Mouse (Mus musculus) limb, embryonic 13.5 days (tissue): ENCODE results near the gene Gm21987. TPM values are rescaled to one million over a fixed set of nuclear protein-coding genes. Genes with fewer than 3 reads are reported as not detected.

ENCODE experiments used
- ATAC-seq: fragments of 200-750 bp; cut with Nextera tagmentation; 2 replicates; pipeline ENCODE4 v1.8.0; 2017; ENCODE audit warnings: low read depth, moderate number of reproducible peaks, moderate TSS enrichment; ENCODE audit not compliant: low FRiP score
- H3K27ac ChIP-seq: fragments of 300-500 bp; sonication (generic); 2 replicates; pipeline ENCODE4 v1.5.1; 2015; ENCODE audit warnings: inconsistent platforms, mild to moderate bottlenecking, moderate library complexity
- H3K27me3 ChIP-seq: fragments of 300-500 bp; sonication (generic); 2 replicates; pipeline ENCODE4 v1.6.1; 2015; ENCODE audit warnings: mild to moderate bottlenecking, inconsistent platforms
- H3K36me3 ChIP-seq: fragments of 300-500 bp; sonication (generic); 2 replicates; pipeline ENCODE4 v1.6.1; 2015; ENCODE audit warnings: inconsistent platforms, mild to moderate bottlenecking, moderate library complexity
- H3K4me1 ChIP-seq: fragments of 300-500 bp; sonication (generic); 2 replicates; pipeline ENCODE4 v1.6.1; 2015; ENCODE audit warnings: inconsistent platforms
- H3K4me2 ChIP-seq: fragments of 300-500 bp; sonication (generic); replicated peaks from 2 replicates; pipeline ENCODE4 v1.6.1; 2015; ENCODE audit warnings: inconsistent platforms, mild to moderate bottlenecking, moderate library complexity
- H3K4me3 ChIP-seq: fragments of 300-500 bp; sonication (generic); 2 replicates; pipeline ENCODE4 v1.5.1; 2015; ENCODE audit warnings: moderate library complexity, mild to moderate bottlenecking, inconsistent platforms
- H3K9ac ChIP-seq: fragments of 300-500 bp; sonication (generic); 2 replicates; pipeline ENCODE4 v1.6.1; 2015; ENCODE audit warnings: mild to moderate bottlenecking, inconsistent platforms
- H3K9me3 ChIP-seq: fragments of 300-500 bp; sonication (generic); 2 replicates; pipeline ENCODE4 v1.6.1; 2016; ENCODE audit warnings: inconsistent platforms
- WGBS: fragments of 180-500 bp; shearing (Covaris S2); methylation state at CpG from one replicate; pipeline ENCODE4 v1.1.7; 2015; 5-methylcytosine and 5-hydroxymethylcytosine counted together
- polyA plus RNA-seq: library from polyadenylated mRNA; unstranded; fragments of >200 nt; fragmentation: Nextera tagmentation; extraction: Ambion mirVana; gene quantifications from 2 replicates; pipeline ENCODE4 v1.2.1, GENCODE M21; 2015

Gm21987 gene
- polyA plus RNA-seq, 1 experiment from 2014 or later, result not detected

- H3K4me2 ChIP-seq, result no peak overlapping the region
- ATAC-seq, result no peak
- no peaks in the 10 kb centered on the region for H3K4me1 ChIP-seq
- no peaks in the 10 kb centered on the region for H3K9me3 ChIP-seq
- H3K27me3 ChIP-seq, result no peaks in the 10 kb centered on the region
- H3K4me3 ChIP-seq, result no peak overlapping the region
- 67% methylated on average over 6 of the region's 6 CpGs for WGBS
- H3K27ac ChIP-seq, result no peak overlapping the region
- no peak overlapping the region for H3K9ac ChIP-seq
- no peaks in the 10 kb centered on the region for H3K36me3 ChIP-seq
Measured at GRCm38 (mm10) chr16:38388757-38389156, 41.9 kb downstream of the Gm21987 start.

DNA sequence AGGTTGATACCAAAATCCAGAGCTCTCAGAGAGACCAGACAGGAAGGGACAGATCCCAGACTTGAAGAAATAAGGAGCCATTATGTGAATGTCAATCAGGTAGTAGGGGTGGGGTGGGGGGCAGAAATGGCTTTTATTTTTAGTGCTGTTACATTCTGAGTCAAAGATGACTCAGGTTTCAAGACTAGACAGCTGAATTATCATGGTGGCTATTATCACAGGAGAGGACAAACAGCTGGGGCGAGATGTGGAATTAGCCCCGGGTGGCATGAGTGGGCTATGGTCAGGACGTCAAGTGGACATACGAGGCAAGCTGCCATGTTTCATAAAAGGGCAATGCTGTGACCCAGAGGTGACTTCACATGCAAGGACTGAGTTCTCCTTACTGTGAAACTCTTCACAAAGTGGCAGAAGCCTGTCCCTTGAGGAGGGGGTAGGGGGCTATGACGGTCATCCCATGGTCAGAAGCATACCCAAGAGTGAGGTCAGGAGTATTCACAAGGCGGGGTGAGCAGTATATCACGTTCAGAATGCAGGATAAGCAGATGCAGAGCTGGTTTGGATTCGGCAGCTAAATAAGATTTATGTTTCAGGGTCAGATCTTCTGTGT lies 42.5 kb downstream of the Gm21987 start:
- Histone ChIP-seq H3K4me3 (no peak overlapping the region), H3K4me2 (no peak overlapping the region), H3K9me3 (no peaks in the 10 kb centered on the region), H3K4me1 (no peaks in the 10 kb centered on the region), H3K27ac (no peak overlapping the region), H3K27me3 (no peaks in the 10 kb centered on the region), H3K9ac (no peak overlapping the region), H3K36me3 (no peaks in the 10 kb centered on the region)
- ATAC-seq, result no peak
- WGBS, result 81% methylated on average over 8 of the region's 8 CpGs

DNA sequence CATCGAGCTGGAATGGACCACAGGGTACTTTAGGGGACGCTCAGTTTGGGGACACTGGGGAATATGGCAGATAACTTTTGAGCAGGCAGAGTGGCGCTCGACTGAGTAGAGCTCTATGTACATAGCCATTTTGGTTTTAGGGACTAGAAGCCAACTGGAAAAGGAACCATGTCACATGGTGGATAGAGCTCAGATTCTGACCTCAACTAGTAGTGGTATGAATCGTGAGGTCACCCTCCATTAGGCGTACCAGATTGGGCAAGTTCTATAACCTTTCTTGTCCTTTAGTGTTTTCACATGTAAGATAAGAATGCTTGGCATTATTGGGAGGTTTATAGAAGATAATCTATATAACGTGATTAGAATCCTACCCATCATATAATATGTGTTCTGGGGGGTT lies 43.5 kb downstream of the Gm21987 start:
- Histone ChIP-seq H3K27me3 (no peaks in the 10 kb centered on the region), H3K4me2 (no peak overlapping the region), H3K36me3 (no peaks in the 10 kb centered on the region), H3K9me3 (no peaks in the 10 kb centered on the region), H3K9ac (no peak overlapping the region), H3K4me3 (no peak overlapping the region), H3K4me1 (peaks cover 8% of the 10 kb centered on the region; the same call in 1 of the 2 replicates), H3K27ac (no peak overlapping the region)
- 90% methylated on average over 7 of the region's 7 CpGs for WGBS
- ATAC-seq, result no peak

DNA sequence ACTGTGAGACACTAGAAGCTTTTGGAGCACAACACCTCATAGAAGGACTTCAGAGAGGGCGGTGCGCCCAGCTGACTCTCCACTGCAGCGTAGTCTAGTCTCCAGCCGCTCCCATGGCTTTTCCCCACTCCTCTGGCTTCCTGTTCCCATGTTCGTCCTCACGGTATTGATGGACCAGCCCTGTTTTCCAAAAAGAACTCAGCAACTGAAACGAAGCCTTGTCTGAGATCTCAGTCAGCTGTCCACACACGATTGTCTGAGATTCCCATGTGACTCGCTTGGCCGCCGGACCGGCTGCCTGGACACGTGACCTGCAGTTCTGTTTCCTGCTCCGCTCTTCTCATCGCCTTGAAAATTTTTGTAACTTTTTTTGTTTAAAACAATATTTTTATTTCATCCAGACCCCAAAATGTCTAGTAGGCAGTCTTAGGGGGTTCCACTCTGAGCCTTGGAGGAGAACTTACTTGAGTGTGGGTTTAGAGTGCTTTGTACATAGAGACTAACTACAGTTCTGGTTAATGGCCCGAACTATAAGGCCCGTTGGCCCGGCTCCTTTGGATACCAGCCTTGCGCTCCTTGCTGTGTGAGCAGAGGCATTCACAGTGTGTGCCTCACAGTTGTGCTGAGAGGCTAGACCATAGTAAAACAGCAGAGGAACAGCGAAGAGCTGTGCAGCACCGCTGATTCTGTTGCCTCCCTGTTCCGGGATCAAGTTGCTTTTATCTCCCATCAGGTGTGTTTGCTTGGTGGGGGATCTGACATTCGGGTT lies 45.5 kb downstream of the Gm21987 start:
- WGBS, result 77% methylated on average over 23 of the region's 23 CpGs

GRCm38 (mm10) chr16:38394191-38394618 lies 47.4 kb downstream of the Gm21987 start:
- no peak for ATAC-seq
- Histone ChIP-seq H3K4me2 (no peak overlapping the region), H3K27ac (no peak overlapping the region), H3K27me3 (no peaks in the 10 kb centered on the region), H3K36me3 (no peaks in the 10 kb centered on the region), H3K9me3 (no peaks in the 10 kb centered on the region), H3K4me1 (peaks cover 23% of the 10 kb centered on the region), H3K4me3 (no peak overlapping the region), H3K9ac (no peak overlapping the region)
- WGBS, result 90% methylated on average over 8 of the region's 8 CpGs

More for the DNA sequence above, 45.5 kb downstream of the Gm21987 start:
- Histone ChIP-seq H3K4me1 (peaks cover 22% of the 10 kb centered on the region), H3K4me2 (no peak overlapping the region; the same call in 1 of the 2 replicates), H3K9ac (no peak overlapping the region), H3K9me3 (no peaks in the 10 kb centered on the region), H3K36me3 (no peaks in the 10 kb centered on the region), H3K27ac (no peak overlapping the region), H3K27me3 (no peaks in the 10 kb centered on the region), H3K4me3 (no peak overlapping the region)
- ATAC-seq, result no peak

- Histone ChIP-seq H3K4me3 (no peak overlapping the region), H3K9me3 (no peaks in the 10 kb centered on the region), H3K9ac (no peak overlapping the region), H3K27me3 (no peaks in the 10 kb centered on the region), H3K4me1 (peaks cover 32% of the 10 kb centered on the region), H3K27ac (no peak overlapping the region), H3K4me2 (no peak overlapping the region), H3K36me3 (no peaks in the 10 kb centered on the region)
- WGBS, result 64% methylated on average over 6 of the region's 6 CpGs
- ATAC-seq, result no peak
Measured at GRCm38 (mm10) chr16:38395060-38395730, 48.4 kb downstream of the Gm21987 start.

GRCm38 (mm10) chr16:38396155-38396554 lies 49.3 kb downstream of the Gm21987 start:
- H3K9me3 ChIP-seq, result no peaks in the 10 kb centered on the region
- H3K36me3 ChIP-seq, result no peaks in the 10 kb centered on the region
- WGBS, result 24% methylated on average over 13 of the region's 13 CpGs
- H3K27me3 ChIP-seq, result no peaks in the 10 kb centered on the region
- ATAC-seq, result peak; percentile 64
- peaks cover 34% of the 10 kb centered on the region for H3K4me1 ChIP-seq
- H3K27ac ChIP-seq, result peak overlapping the region; percentile 44; the same call in 1 of the 2 replicates
- H3K4me3 ChIP-seq, result no peak overlapping the region
- H3K4me2 ChIP-seq, result peak overlapping the region; percentile 47
- no peak overlapping the region; the same call in 1 of the 2 replicates for H3K9ac ChIP-seq

DNA sequence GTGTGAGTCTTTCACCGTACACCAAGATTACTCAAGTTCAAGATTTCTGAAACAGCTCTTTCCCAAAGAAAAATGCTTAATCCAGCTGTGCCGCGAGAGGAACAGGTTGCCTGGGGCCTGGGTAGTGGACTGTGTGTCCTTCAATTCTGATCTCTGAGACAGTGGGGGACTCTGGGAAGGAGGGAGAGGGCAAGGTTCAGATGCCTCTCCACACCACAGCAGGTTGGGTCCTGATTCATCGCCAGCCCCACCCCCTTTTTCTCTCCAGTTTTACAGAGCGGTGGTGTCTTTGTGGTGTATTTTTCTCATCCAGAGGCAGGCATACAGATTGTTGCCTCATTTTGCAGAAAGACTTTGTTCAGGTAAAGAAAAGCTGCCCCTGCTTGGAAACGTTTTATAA lies 51.4 kb downstream of the Gm21987 start:
- H3K4me2 ChIP-seq, result no peak overlapping the region
- WGBS, result 92% methylated on average over 6 of the region's 6 CpGs
- H3K36me3 ChIP-seq, result no peaks in the 10 kb centered on the region
- no peaks in the 10 kb centered on the region; the same call in 1 of the 2 replicates for H3K9me3 ChIP-seq
- H3K27ac ChIP-seq, result no peak overlapping the region
- H3K4me1 ChIP-seq, result peaks cover 34% of the 10 kb centered on the region
- H3K27me3 ChIP-seq, result no peaks in the 10 kb centered on the region
- no peak for ATAC-seq
- no peak overlapping the region for H3K4me3 ChIP-seq
- no peak overlapping the region for H3K9ac ChIP-seq

DNA sequence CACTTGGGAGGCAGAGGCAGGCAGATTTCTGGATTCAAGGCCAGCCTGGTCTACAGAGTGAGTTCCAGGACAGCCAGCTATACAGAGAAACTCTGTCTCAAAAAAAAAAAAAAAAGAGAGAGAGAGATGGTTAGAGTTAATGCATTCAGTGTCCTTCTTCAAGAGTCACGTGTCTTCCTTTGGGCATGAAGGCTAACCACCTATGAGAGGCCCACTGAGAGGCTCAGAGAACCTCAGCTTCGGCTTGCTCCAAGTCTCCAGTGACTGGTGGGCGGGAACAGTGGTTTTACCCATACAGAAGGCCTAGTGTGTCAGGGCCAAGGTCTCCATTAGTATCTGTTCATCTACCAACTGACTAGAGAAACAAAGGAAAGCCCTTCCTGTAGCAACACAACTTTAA lies 52.2 kb downstream of the Gm21987 start:
- Histone ChIP-seq H3K27me3 (no peaks in the 10 kb centered on the region), H3K36me3 (no peaks in the 10 kb centered on the region), H3K4me2 (peak overlapping the region; percentile 61), H3K27ac (no peak overlapping the region; the same call in 1 of the 2 replicates), H3K4me1 (peaks cover 34% of the 10 kb centered on the region), H3K9me3 (no peaks in the 10 kb centered on the region; the same call in 1 of the 2 replicates), H3K4me3 (no peak overlapping the region), H3K9ac (0 out of 2 replicates have a peak overlapping the region, but pooled peaks have one; percentile 31)
- ATAC-seq, result no peak
- 82% methylated on average over 3 of the region's 3 CpGs for WGBS

DNA sequence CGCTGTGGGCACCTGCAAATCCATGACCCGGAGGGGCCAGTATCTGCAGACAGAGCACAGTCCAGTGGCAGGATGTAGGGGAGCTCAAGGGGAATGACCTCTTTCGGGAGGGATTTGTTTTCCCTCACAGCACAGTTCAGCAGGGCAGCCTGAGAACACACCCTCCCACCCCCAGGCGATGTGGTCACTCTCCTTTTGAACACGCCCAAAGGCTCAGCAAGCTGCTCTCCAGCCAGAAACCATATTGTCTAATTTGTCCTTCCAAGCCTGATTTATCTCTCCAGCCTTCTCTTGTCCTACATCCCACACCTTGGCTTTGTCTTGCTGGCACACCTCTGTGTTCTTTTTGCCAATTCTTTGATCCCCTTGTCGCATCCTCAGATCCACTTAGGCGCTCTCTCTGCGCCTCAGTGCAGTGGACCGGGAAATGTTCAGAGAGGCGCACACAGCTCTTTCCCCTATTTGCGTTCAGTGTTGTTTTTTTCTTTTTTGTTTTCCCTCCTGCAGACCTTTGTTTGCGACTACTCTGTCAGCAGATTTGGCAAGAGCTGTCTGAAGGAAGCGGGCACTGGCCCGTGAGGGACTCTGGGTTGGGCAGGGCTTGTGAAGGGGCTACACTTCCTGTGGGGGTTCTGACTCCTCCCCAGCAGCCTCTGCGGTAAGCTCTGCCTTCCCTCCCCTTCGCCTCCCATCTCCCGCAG lies 52.8 kb downstream of the Gm21987 start:
- Histone ChIP-seq H3K9me3 (no peaks in the 10 kb centered on the region; the same call in 1 of the 2 replicates), H3K27ac (peak overlapping the region; percentile 55; the same call in 1 of the 2 replicates), H3K9ac (peak overlapping the region; percentile 31; the same call in 1 of the 2 replicates), H3K4me3 (peak overlapping the region; percentile 31), H3K36me3 (no peaks in the 10 kb centered on the region), H3K4me1 (peaks cover 33% of the 10 kb centered on the region), H3K4me2 (peak overlapping the region; percentile 61), H3K27me3 (no peaks in the 10 kb centered on the region)
- WGBS, result 24% methylated on average over 17 of the region's 17 CpGs
- peak; percentile 81 for ATAC-seq

GRCm38 (mm10) chr16:38400311-38400960 lies 53.6 kb downstream of the Gm21987 start:
- no peaks in the 10 kb centered on the region for H3K27me3 ChIP-seq
- WGBS, result 75% methylated on average over 9 of the region's 9 CpGs
- H3K9ac ChIP-seq, result 0 out of 2 replicates have a peak overlapping the region, but pooled peaks have one; percentile 31
- H3K36me3 ChIP-seq, result no peaks in the 10 kb centered on the region
- H3K4me2 ChIP-seq, result peak overlapping the region; percentile 61
- peaks cover 25% of the 10 kb centered on the region for H3K4me1 ChIP-seq
- H3K4me3 ChIP-seq, result peak overlapping the region; percentile 31; the same call in 1 of the 2 replicates
- 0 out of 2 replicates have a peak overlapping the region, but pooled peaks have one; percentile 22 for H3K27ac ChIP-seq
- ATAC-seq, result no peak
- no peaks in the 10 kb centered on the region; the same call in 1 of the 2 replicates for H3K9me3 ChIP-seq
